Mouse (Mus musculus): ENCODE results near the gene Gm16427. TPM values are rescaled to one million over a fixed set of nuclear protein-coding genes. Genes with fewer than 3 reads are reported as not detected.
"Not testable (repeated sequence)": the region's sequence is repeated elsewhere in the genome, so short reads cannot be mapped to it uniquely, and the experiment has no call there.

The Gm16427 gene
- total RNA-seq (2021): not detected
- long read RNA-seq, experiment 1: 0 reads
- long read RNA-seq, experiment 2: 0 reads

DNA sequence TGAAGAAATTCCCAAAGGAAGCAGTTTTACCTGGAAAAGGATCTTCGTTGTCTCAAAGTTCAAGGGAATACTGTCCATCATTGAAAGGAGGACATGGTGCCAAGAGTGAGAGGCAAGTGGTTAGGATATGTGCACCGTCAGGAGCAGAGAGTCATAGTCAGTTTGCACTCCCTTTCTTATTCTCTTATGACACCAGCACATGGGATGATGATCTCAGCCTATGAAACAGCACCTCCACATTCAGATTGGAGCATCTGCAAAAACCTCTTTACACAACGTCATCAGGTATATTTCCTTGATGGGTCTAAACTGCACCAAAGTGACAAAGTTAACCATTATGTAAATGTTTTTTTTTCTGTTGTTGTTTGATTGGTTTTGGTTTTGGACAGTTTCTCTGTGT, at the start of gene Gm16427:
Gene Gm16427, minus strand, starts transcription at position 101 of the 400 bp plus-strand sequence.
- not testable (repeated sequence) for DNase-seq

Other genes starting within 250 kb of the Gm16427 start
- gene C87414, start 131.4 kb upstream of the Gm16427 start, total RNA-seq (2021): not detected